Mouse (Mus musculus) cerebellum, adult 2 months (tissue): ENCODE measurements around the gene Gm42791.

Source experiments
- CTCF ChIP-seq: fragments of 200-500 bp; IDR thresholded peaks from 2 replicates; pipeline ENCODE4 v1.5.1; 2011; ENCODE audit warnings: low read depth, mild to moderate bottlenecking, control low read depth, low read length, moderate library complexity, borderline replicate concordance; ENCODE audit not compliant: insufficient read depth
- POLR2A ChIP-seq: fragments of 200-500 bp; IDR thresholded peaks from 2 replicates; pipeline ENCODE4 v1.6.1; 2011; ENCODE audit warnings: low read length, control low read depth, borderline replicate concordance; ENCODE audit not compliant: insufficient read depth

GRCm38 (mm10) chr5:148943444-148943843 lies 51.5 kb downstream of the Gm42791 start:
- no peak for TF ChIP-seq POLR2A
- TF ChIP-seq CTCF: no peak
